Mouse (Mus musculus): ENCODE measurements at regions not wholly inside any gene's neighbourhood (a gene's known extent, or its start where the extent isn't known, plus 50 kb on each side); places are given as distances from the start of the nearest gene placed in this dataset.

DNA sequence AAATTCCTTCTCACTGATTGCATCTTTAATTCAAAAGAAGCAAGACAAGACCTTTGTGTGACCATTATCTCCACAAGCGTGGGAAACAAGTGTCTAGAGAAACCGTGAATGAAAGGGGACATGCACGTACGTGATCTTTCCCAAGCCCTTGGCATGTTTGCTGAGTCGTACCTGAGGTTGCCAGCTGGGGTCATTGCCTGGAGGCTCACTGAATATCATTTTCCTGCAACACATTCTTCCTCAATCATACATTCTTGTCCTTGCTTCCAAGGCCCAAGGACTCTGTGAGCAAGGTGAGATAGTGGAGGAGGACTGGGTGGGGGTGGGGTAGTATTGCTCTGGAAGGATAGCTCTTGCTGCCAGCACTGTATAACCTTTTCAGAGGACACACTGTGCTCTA is 108.5 kb upstream of the Slc24a5 start:
- TF ChIP-seq MAZ (IDR thresholded peaks at IDR 0.05; ENCODE audit: low read depth, low read length): no peak
- no peak for TF ChIP-seq RCOR1 (IDR thresholded peaks at IDR 0.05; ENCODE audit: low read depth, low read length)
- TF ChIP-seq GABPA (IDR thresholded peaks at IDR 0.05; ENCODE audit: low read depth, low read length): no peak
- TF ChIP-seq USF2 (IDR thresholded peaks at IDR 0.05; ENCODE audit: borderline replicate concordance in 1 of 2, insufficient read depth in 1 of 2, low read depth in 1 of 2, low read length in 2 of 2): no peak
- no peak for TF ChIP-seq POLR2A (IDR thresholded peaks at IDR 0.05; ENCODE audit: control insufficient read depth in 1 of 2, insufficient read depth in 1 of 2, low read depth in 1 of 2, low read length in 2 of 2, poor library complexity in 1 of 2)
- no peak for DNase-seq (ENCODE audit: low read depth, low spot score)
- Histone ChIP-seq H3K9me3 (replicated peaks; ENCODE audit: insufficient read depth, low read length) (no peaks in the 10 kb centered on the region), H3K9ac (ENCODE audit: control insufficient read depth, low read depth, low read length, poor library complexity, severe bottlenecking) (no peak overlapping the region), H3K4me1 (ENCODE audit: control insufficient read depth in 1 of 2, insufficient read depth in 2 of 2, low read length in 2 of 2) (no peaks in the 10 kb centered on the region), H3K27me3 (ENCODE audit: control insufficient read depth in 1 of 2, insufficient read depth in 2 of 2, low read length in 2 of 2) (no peaks in the 10 kb centered on the region), H3K79me2 (ENCODE audit: control insufficient read depth, insufficient read depth, low read length, poor library complexity) (no peaks in the 10 kb centered on the region), H3K4me3 (ENCODE audit: control insufficient read depth in 1 of 2, insufficient read depth in 1 of 2, low read depth in 2 of 2, low read length in 2 of 2) (no peak overlapping the region), H3K27ac (ENCODE audit: control insufficient read depth, low read depth, low read length) (no peak overlapping the region), H3K36me3 (ENCODE audit: control insufficient read depth in 1 of 2, insufficient read depth in 2 of 2, low read length in 2 of 2) (no peaks in the 10 kb centered on the region)

DNA sequence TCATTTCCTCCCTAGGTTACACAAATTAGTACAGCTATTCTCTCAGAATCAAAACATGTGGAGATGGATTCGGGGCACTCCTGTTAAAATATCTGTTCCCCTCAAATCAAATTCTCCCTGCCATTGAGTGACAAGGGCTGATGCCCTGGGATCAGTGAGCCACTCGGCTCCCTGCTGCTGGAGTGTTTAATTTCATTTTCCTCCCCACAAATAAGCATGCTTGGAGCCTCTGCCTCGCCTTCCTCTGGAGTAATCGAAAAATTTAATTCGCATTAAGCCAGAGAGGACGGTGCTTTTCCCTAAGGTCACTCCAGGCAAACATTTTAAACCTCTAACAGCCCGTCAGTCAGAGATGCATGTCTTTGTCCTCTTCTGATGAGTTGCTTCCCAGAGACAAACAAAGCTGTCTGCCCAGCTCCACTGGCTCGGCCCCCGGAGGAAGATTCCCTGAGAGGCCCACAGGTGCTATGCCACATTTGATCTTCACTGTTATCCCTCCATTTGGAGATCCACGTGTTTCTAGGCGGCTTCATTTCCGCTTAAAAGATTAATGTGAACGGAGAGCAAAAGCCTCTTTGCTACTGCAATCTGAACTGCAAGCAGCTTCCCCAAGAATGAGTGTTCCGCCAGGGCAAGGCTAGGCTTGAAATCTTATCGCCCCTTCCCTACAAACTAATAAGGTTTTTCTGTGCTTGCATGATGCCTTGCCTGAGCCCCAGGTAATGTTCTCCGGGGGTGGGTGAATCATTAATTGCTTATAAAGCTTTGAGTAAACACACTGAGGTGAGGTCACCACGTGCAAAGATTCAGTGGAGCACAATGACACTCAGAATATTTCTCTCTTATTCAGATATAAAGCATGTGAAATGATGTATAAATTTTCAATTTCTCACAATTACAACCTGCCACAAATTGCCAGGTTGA is 95.8 kb upstream of the Slc24a5 start:
- Histone ChIP-seq H3K4me3 (ENCODE audit: control insufficient read depth in 1 of 2, insufficient read depth in 1 of 2, low read depth in 2 of 2, low read length in 2 of 2) (no peak overlapping the region), H3K36me3 (ENCODE audit: control insufficient read depth in 1 of 2, insufficient read depth in 2 of 2, low read length in 2 of 2) (no peaks in the 10 kb centered on the region), H3K27me3 (ENCODE audit: control insufficient read depth in 1 of 2, insufficient read depth in 2 of 2, low read length in 2 of 2) (no peaks in the 10 kb centered on the region), H3K4me1 (ENCODE audit: control insufficient read depth in 1 of 2, insufficient read depth in 2 of 2, low read length in 2 of 2) (no peaks in the 10 kb centered on the region), H3K79me2 (ENCODE audit: control insufficient read depth, insufficient read depth, low read length, poor library complexity) (no peaks in the 10 kb centered on the region), H3K9me3 (replicated peaks; ENCODE audit: insufficient read depth, low read length) (no peaks in the 10 kb centered on the region), H3K27ac (ENCODE audit: control insufficient read depth, low read depth, low read length) (no peak overlapping the region), H3K9ac (ENCODE audit: control insufficient read depth, low read depth, low read length, poor library complexity, severe bottlenecking) (no peak overlapping the region)
- TF ChIP-seq E2F4 (IDR thresholded peaks at IDR 0.05; ENCODE audit: borderline replicate concordance, low read depth, low read length): no peak
- TF ChIP-seq SIN3A (IDR thresholded peaks at IDR 0.05; ENCODE audit: low read length): no peak
- no peak for TF ChIP-seq POLR2AphosphoS2 (IDR thresholded peaks at IDR 0.05; ENCODE audit: low read length)
- no peak for TF ChIP-seq MAFK (IDR thresholded peaks at IDR 0.05; ENCODE audit: borderline replicate concordance, low read depth, low read length)
- TF ChIP-seq POLR2AphosphoS5 (IDR thresholded peaks at IDR 0.05; ENCODE audit: borderline replicate concordance, low read depth, low read length): no peak
- TF ChIP-seq ZKSCAN1 (IDR thresholded peaks at IDR 0.05; ENCODE audit: low read depth, low read length): no peak
- no peak for DNase-seq (ENCODE audit: low read depth, low spot score)

GRCm38 (mm10) chr2:124975106-124975505 is 92.8 kb upstream of the Slc24a5 start:
- Histone ChIP-seq H3K27me3 (ENCODE audit: control insufficient read depth in 1 of 2, insufficient read depth in 2 of 2, low read length in 2 of 2) (no peaks in the 10 kb centered on the region), H3K36me3 (ENCODE audit: control insufficient read depth in 1 of 2, insufficient read depth in 2 of 2, low read length in 2 of 2) (no peaks in the 10 kb centered on the region), H3K4me1 (ENCODE audit: control insufficient read depth in 1 of 2, insufficient read depth in 2 of 2, low read length in 2 of 2) (no peaks in the 10 kb centered on the region), H3K4me3 (ENCODE audit: control insufficient read depth in 1 of 2, insufficient read depth in 1 of 2, low read depth in 2 of 2, low read length in 2 of 2) (no peak overlapping the region), H3K27ac (ENCODE audit: control insufficient read depth, low read depth, low read length) (no peak overlapping the region), H3K9ac (ENCODE audit: control insufficient read depth, low read depth, low read length, poor library complexity, severe bottlenecking) (no peak overlapping the region), H3K79me2 (ENCODE audit: control insufficient read depth, insufficient read depth, low read length, poor library complexity) (no peaks in the 10 kb centered on the region), H3K9me3 (replicated peaks; ENCODE audit: insufficient read depth, low read length) (no peaks in the 10 kb centered on the region)
- DNase-seq (ENCODE audit: low read depth, low spot score): no peak
- TF ChIP-seq MYC (IDR thresholded peaks at IDR 0.05; ENCODE audit: low read depth, low read length) (no peak), UBTF (IDR thresholded peaks at IDR 0.05; ENCODE audit: borderline replicate concordance, insufficient read depth, low read depth, low read length) (no peak), GABPA (IDR thresholded peaks at IDR 0.05; ENCODE audit: low read depth, low read length) (no peak), JUND (IDR thresholded peaks at IDR 0.05; ENCODE audit: low read depth, low read length) (no peak), USF1 (IDR thresholded peaks at IDR 0.05; ENCODE audit: low read depth, low read length) (no peak), ELF1 (IDR thresholded peaks at IDR 0.05; ENCODE audit: low read depth, low read length) (no peak), CHD2 (IDR thresholded peaks at IDR 0.05; ENCODE audit: low read length) (no peak), TAL1 (IDR thresholded peaks at IDR 0.05; ENCODE audit: low read length) (no peak), BHLHE40 (IDR thresholded peaks at IDR 0.05; ENCODE audit: borderline replicate concordance, low read depth, low read length) (no peak), E2F4 (IDR thresholded peaks at IDR 0.05; ENCODE audit: borderline replicate concordance, low read depth, low read length) (no peak), MEF2A (IDR thresholded peaks at IDR 0.05; ENCODE audit: extremely low read depth, insufficient replicate concordance, low read depth, low read length, poor library complexity, severe bottlenecking) (no peak), MAX (IDR thresholded peaks at IDR 0.05; ENCODE audit: low read length) (no peak), ZMIZ1 (IDR thresholded peaks at IDR 0.05; ENCODE audit: low read depth, low read length) (no peak), NRF1 (IDR thresholded peaks at IDR 0.05; ENCODE audit: insufficient read depth, low read depth, low read length, poor library complexity, severe bottlenecking) (no peak), RAD21 (IDR thresholded peaks at IDR 0.05; ENCODE audit: low read depth, low read length) (no peak)
